Mouse (Mus musculus) G1E (cell line): Measurements from ENCODE around the gene Dohh. TPM values are rescaled to one million over a fixed set of nuclear protein-coding genes. Genes with fewer than 3 reads are reported as not detected.

Experiments
- ATAC-seq: 2 replicates; pipeline ENCODE4 v1.8.0; 2016; ENCODE audit warnings: mild to moderate bottlenecking; ENCODE audit not compliant: insufficient number of reproducible peaks, poor library complexity, low FRiP score, severe bottlenecking; ENCODE audit errors: extremely low read depth
- DNase-seq: peaks from one replicate; pipeline ENCODE4 v3.0.0; 2012; ENCODE audit warnings: low spot score
- H3K27me3 ChIP-seq: 2 replicates; pipeline ENCODE4 v1.6.1; 2012; ENCODE audit warnings: mild to moderate bottlenecking, low read length, inconsistent platforms; ENCODE audit not compliant: insufficient read depth
- H3K36me3 ChIP-seq: replicated peaks from 2 replicates; pipeline ENCODE3; 2012; ENCODE audit warnings: mild to moderate bottlenecking, inconsistent platforms
- H3K4me1 ChIP-seq: 2 replicates; pipeline ENCODE4 v1.6.1; 2012; ENCODE audit warnings: low read depth, low read length, inconsistent platforms, mixed read lengths; ENCODE audit not compliant: insufficient read depth
- H3K4me3 ChIP-seq: 2 replicates; pipeline ENCODE4 v1.5.1; 2012; ENCODE audit warnings: low read depth, mild to moderate bottlenecking, inconsistent platforms, low read length, moderate library complexity, mixed read lengths
- H3K9me3 ChIP-seq: replicated peaks from 2 replicates; pipeline ENCODE4 v1.6.1; 2012; ENCODE audit warnings: inconsistent platforms
- CTCF ChIP-seq: IDR thresholded peaks from 2 replicates; pipeline ENCODE4 v1.5.1; 2012; ENCODE audit warnings: low read depth, low read length, inconsistent platforms, mixed read lengths
- GATA1 ChIP-seq: IDR thresholded peaks from 2 replicates; pipeline ENCODE4 v1.6.1; 2012; ENCODE audit warnings: borderline replicate concordance, low read length, inconsistent platforms, mixed read lengths
- GATA2 ChIP-seq: IDR thresholded peaks from 2 replicates; pipeline ENCODE4 v1.6.1; 2012; ENCODE audit warnings: low read depth, low read length, inconsistent platforms, borderline replicate concordance
- POLR2AphosphoS5 ChIP-seq: IDR thresholded peaks from 2 replicates; pipeline ENCODE4 v1.6.1; 2012; ENCODE audit warnings: low read depth, low read length, inconsistent platforms; ENCODE audit not compliant: insufficient replicate concordance
- TAL1 ChIP-seq: conservative IDR thresholded peaks from 2 replicates; pipeline ENCODE4 v1.6.1; 2012; ENCODE audit warnings: low read depth, low read length, inconsistent platforms, mixed read lengths
- polyA plus RNA-seq: library from polyadenylated mRNA; stranded (reverse); fragments of >175 nt; gene quantifications from 2 replicates; pipeline ENCODE4 v1.2.3, GENCODE M21; 2012
- total RNA-seq, 2 experiments: library from RNA; stranded (forward) in 1 of 2; stranded (reverse) in 1 of 2; fragments of 200-1000 nt in 1 of 2; fragments of >200 nt in 1 of 2; fragmentation: Nextera tagmentation in 1 of 2; gene quantifications; 2 replicates each; pipeline ENCODE4 v1.2.3; 2014 to 2017

The Dohh gene
- total and polyA plus RNA-seq, 3 experiments = 11.9 to 186 (median 60.4) TPM

DNA sequence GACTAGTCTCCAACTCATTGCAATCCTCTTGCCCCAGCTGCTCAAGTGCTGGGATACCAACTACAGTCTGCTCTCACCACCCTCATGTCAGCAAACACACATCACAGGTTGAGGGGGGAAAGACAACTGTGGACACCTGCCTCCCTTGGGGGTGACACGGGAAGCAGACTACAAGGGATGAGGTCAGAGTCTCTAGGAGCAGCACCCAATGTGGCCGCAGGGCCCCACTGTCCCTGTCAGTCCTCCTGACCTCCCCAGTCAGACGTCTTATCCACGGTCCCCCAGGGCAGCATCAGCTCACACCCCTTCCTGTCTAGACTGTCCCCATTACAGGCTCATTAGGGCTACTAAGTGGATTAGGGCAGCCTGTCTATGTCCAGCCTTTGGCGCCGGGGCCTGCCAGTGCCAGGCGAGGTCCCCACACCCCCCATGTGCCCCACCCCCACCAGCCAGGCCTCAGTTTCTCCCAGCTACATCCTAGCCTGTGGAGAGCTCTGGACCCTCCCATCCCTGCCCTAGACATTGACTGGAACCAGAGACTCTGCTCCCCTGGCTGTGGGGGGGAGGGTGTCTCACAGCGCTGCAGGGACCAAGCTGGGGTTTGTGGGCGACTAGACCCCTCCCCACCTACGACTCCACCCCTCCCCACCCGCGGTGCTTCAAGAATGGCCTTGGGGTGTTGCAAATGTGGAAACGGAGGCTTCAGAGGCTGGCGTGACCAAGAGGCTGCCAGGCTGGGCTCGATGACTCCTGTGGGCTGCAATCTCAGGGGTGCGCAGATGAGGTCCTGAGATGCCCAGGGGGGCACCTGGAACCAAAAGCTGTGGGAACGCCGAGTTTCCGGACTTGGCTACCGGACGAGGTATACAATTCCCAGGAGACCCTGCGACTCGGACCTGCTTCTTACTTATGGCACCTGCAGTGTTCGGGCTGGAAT lies 22.5 kb downstream of the Dohh start:
- H3K4me1 ChIP-seq = peaks cover 91% of the 10 kb centered on the region
- no peak for TF ChIP-seq POLR2AphosphoS5
- TF ChIP-seq GATA1 = no peak
- TF ChIP-seq GATA2 = no peak
- TF ChIP-seq TAL1 = no peak
- TF ChIP-seq CTCF = no peak
- peaks cover 40% of the 10 kb centered on the region; the same call in 1 of the 2 replicates for H3K27me3 ChIP-seq
- H3K9me3 ChIP-seq = no peaks in the 10 kb centered on the region
- ATAC-seq (no peak), DNase-seq (no peak)
- peaks cover 38% of the 10 kb centered on the region for H3K36me3 ChIP-seq
- H3K4me3 ChIP-seq = peak overlapping the region; percentile 63; the same call in 1 of the 2 replicates

DNA sequence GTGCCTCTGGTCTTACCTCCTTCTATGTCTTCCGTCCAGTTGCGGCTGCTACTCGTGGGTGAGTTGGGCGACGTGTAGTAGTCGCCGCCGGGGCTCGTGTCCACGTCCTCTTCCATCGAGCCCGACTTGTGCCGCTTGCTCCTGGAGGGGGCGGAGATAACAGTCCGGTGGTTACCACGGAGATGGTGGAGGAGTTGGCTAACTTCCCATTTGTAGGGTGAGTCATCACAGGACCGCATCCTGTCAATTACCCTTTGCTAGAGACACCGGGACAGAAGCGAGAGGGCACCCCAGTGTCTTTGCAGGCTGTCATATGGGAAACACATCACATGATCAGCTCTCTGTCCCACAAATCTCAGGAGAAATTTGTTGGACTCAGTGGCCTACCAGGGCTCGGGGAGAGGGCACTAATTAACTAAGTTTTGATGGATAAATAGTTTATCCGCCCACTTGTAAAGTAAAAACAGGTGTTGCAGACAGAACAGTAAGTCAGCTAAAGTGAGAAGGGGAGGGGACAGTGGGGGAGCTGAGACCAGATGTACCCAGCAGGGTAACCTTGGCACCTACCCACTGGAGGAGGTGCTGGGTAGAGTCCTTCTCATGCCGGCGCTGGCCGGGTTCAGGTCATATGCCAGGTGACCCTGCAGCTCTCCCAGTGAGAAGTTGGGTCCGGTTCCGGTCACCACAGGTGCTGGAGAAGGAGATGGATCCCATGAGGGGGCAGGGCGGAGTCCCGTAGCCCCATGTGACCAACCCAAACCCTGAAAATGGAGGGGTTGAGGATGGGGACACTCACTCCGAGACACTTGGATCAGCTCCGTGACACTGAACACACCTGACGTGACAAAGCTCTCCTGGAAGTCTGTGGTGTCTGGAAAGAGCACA lies 23.6 kb downstream of the Dohh start:
- peak; percentile 85 for ATAC-seq
- Histone ChIP-seq H3K4me3 (peak overlapping the region; percentile 63; the same call in 1 of the 2 replicates), H3K27me3 (peaks cover 33% of the 10 kb centered on the region; the same call in 1 of the 2 replicates), H3K9me3 (no peaks in the 10 kb centered on the region), H3K4me1 (peaks cover 93% of the 10 kb centered on the region), H3K36me3 (peaks cover 44% of the 10 kb centered on the region)
- DNase-seq = peak; percentile 84
- TF ChIP-seq POLR2AphosphoS5 (no peak), TAL1 (no peak), CTCF (no peak), GATA2 (no peak), GATA1 (no peak)

GRCm38 (mm10) chr10:81408424-81408729 lies 24.1 kb downstream of the Dohh start:
- Histone ChIP-seq H3K4me1 (peaks cover 94% of the 10 kb centered on the region), H3K27me3 (peaks cover 28% of the 10 kb centered on the region; the same call in 1 of the 2 replicates), H3K36me3 (peaks cover 47% of the 10 kb centered on the region), H3K4me3 (no peak overlapping the region), H3K9me3 (no peaks in the 10 kb centered on the region)
- DNase-seq (no peak), ATAC-seq (no peak)
- TF ChIP-seq GATA2 = no peak
- TF ChIP-seq POLR2AphosphoS5 = no peak
- no peak for TF ChIP-seq TAL1
- no peak for TF ChIP-seq GATA1
- TF ChIP-seq CTCF = no peak

GRCm38 (mm10) chr10:81408871-81409291 lies 24.7 kb downstream of the Dohh start:
- Histone ChIP-seq H3K27me3 (peaks cover 27% of the 10 kb centered on the region; the same call in 1 of the 2 replicates), H3K9me3 (no peaks in the 10 kb centered on the region), H3K4me3 (peak overlapping the region; percentile 46; the same call in 1 of the 2 replicates), H3K4me1 (peaks cover 98% of the 10 kb centered on the region), H3K36me3 (peaks cover 50% of the 10 kb centered on the region)
- ATAC-seq (peak; percentile 37), DNase-seq (peak; percentile 80)
- TF ChIP-seq TAL1 (no peak), CTCF (peak; percentile 79), GATA2 (no peak), POLR2AphosphoS5 (no peak), GATA1 (no peak)

GRCm38 (mm10) chr10:81409330-81409729 lies 25.1 kb downstream of the Dohh start:
- Histone ChIP-seq H3K4me1 (peaks cover 98% of the 10 kb centered on the region), H3K4me3 (peak overlapping the region; percentile 46; the same call in 1 of the 2 replicates), H3K27me3 (peaks cover 27% of the 10 kb centered on the region; the same call in 1 of the 2 replicates), H3K9me3 (no peaks in the 10 kb centered on the region), H3K36me3 (peaks cover 47% of the 10 kb centered on the region)
- TF ChIP-seq CTCF (no peak), GATA1 (no peak), POLR2AphosphoS5 (no peak), TAL1 (no peak), GATA2 (no peak)
- ATAC-seq (no peak), DNase-seq (no peak)
